Mouse (Mus musculus): ENCODE results near the gene Slc28a1. TPM values are rescaled to one million over a fixed set of nuclear protein-coding genes. Genes with fewer than 3 reads are reported as not detected.
A peak's percentile ranks its signal among the peaks of the same experiment; 100 is the strongest.
"Not testable (repeated sequence)": the region's sequence is repeated elsewhere in the genome, so short reads cannot be mapped to it uniquely, and the experiment has no call there.

The Slc28a1 gene
- polyA plus RNA-seq, 1 experiment from 2014 or later, result 0.09 TPM

DNA sequence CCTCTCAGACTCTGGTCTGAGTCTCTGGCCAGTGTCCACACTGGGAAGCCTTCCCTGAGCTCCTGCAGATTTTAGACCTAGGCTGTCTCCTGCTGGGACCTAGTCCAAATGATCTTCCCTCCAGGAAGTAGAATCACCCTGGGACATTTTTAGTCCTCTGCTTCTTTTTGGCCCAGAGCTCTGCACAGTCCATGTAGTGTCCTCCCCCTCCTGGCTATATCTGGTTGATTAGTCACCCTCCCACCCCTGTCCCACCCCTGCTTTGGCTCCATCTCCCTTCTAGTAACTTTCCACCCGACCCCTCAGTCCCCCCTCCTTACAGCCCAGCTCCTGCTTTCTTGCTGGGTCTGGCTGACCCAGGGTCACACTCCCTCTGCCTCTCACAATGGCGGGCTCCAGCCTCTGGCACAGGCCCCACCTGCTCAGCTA, 18.3 kb downstream of the Slc28a1 start:
- H3K9me3 ChIP-seq, result no peaks in the 10 kb centered on the region
- no peak overlapping the region for H3K4me3 ChIP-seq
- H3K36me3 ChIP-seq, result no peaks in the 10 kb centered on the region
- WGBS, result 31% methylated on average over 2 of the region's 2 CpGs
- peaks cover 48% of the 10 kb centered on the region for H3K4me1 ChIP-seq
- peak overlapping the region; percentile 73 for H3K27ac ChIP-seq
- no peak for DNase-seq (ENCODE audit: low spot score)
- no peaks in the 10 kb centered on the region for H3K27me3 ChIP-seq (ENCODE audit: insufficient read depth, poor library complexity, severe bottlenecking)

GRCm38 (mm10) chr7:81133416-81133815, 18.8 kb downstream of the Slc28a1 start:
- no peaks in the 10 kb centered on the region for H3K36me3 ChIP-seq
- peaks cover 48% of the 10 kb centered on the region for H3K4me1 ChIP-seq
- DNase-seq (ENCODE audit: low spot score), result no peak
- H3K9me3 ChIP-seq, result no peaks in the 10 kb centered on the region
- WGBS, result 80% methylated on average over 6 of the region's 6 CpGs
- H3K4me3 ChIP-seq, result no peak overlapping the region
- H3K27me3 ChIP-seq (ENCODE audit: insufficient read depth, poor library complexity, severe bottlenecking), result no peaks in the 10 kb centered on the region
- peak overlapping the region; percentile 73 for H3K27ac ChIP-seq

- no peaks in the 10 kb centered on the region for H3K27me3 ChIP-seq (ENCODE audit: insufficient read depth, poor library complexity, severe bottlenecking)
- no peaks in the 10 kb centered on the region for H3K9me3 ChIP-seq
- peaks cover 47% of the 10 kb centered on the region for H3K4me1 ChIP-seq
- no peaks in the 10 kb centered on the region for H3K36me3 ChIP-seq
- DNase-seq (ENCODE audit: low spot score), result no peak
- WGBS, result 72% methylated on average over 2 of the region's 2 CpGs
- H3K4me3 ChIP-seq, result no peak overlapping the region; the same call in 1 of the 2 replicates
- peak overlapping the region; percentile 81; the same call in 1 of the 2 replicates for H3K27ac ChIP-seq
These were observed 19.3 kb downstream of the Slc28a1 start for GRCm38 (mm10) chr7:81133941-81134340.

GRCm38 (mm10) chr7:81134614-81135067, 20.0 kb downstream of the Slc28a1 start:
- 9% methylated on average over 9 of the region's 9 CpGs for WGBS
- H3K27me3 ChIP-seq (ENCODE audit: insufficient read depth, poor library complexity, severe bottlenecking), result no peaks in the 10 kb centered on the region
- peak overlapping the region; percentile 81 for H3K27ac ChIP-seq
- peak; percentile 90 for DNase-seq (ENCODE audit: low spot score)
- no peaks in the 10 kb centered on the region for H3K36me3 ChIP-seq
- H3K4me1 ChIP-seq, result peaks cover 40% of the 10 kb centered on the region
- H3K4me3 ChIP-seq, result peak overlapping the region; percentile 24
- H3K9me3 ChIP-seq, result no peaks in the 10 kb centered on the region

DNA sequence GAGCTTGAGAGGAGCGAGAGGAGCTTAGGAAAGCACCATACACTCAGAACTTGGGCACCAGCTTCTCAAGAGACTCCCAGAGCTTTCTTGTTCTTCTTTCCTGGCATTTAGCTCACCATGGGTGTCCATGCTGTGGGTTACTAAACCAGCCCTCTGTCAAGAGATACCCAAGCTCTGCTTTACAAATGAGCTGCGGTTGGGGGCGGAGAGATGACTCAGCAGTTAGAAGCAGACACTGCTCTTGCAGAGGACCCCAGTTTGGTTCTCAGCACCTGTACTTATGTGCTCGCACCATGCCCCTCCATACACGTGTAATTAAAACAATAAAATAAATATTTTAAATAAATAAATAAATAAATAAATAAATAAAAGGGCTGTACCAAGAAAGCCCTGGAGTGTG, 22.7 kb downstream of the Slc28a1 start:
- DNase-seq (ENCODE audit: low spot score), result no peak
- 83% methylated on average over 5 of the region's 5 CpGs for WGBS
- Histone ChIP-seq H3K36me3 (no peaks in the 10 kb centered on the region), H3K9me3 (no peaks in the 10 kb centered on the region), H3K27ac (no peak overlapping the region), H3K4me1 (peaks cover 31% of the 10 kb centered on the region), H3K4me3 (no peak overlapping the region), H3K27me3 (ENCODE audit: insufficient read depth, poor library complexity, severe bottlenecking) (no peaks in the 10 kb centered on the region)

DNA sequence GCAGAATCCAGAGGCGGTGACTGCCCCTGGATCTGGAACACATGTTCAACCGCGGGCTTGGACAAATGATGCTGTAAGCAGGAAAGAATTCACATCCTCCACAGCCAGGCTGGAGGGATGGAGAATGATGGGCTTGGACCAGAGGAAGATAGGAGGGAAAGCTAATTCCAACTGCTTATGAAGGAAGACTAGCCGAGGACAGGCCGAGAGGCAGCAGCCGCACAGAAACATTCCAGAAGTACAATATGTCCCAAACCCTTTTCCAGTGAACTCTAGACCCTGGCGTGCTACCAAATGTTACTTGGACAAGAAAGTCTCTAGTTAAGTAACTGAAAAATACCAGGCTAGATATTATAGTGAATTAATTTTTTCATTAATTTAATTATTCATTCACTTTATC, 24.5 kb downstream of the Slc28a1 start:
- H3K4me3 ChIP-seq, result no peak overlapping the region
- no peak for DNase-seq (ENCODE audit: low spot score)
- peaks cover 13% of the 10 kb centered on the region for H3K4me1 ChIP-seq
- 75% methylated on average over 7 of the region's 7 CpGs for WGBS
- H3K27ac ChIP-seq, result no peak overlapping the region
- H3K9me3 ChIP-seq, result no peaks in the 10 kb centered on the region
- H3K27me3 ChIP-seq (ENCODE audit: insufficient read depth, poor library complexity, severe bottlenecking), result no peaks in the 10 kb centered on the region
- no peaks in the 10 kb centered on the region for H3K36me3 ChIP-seq

DNA sequence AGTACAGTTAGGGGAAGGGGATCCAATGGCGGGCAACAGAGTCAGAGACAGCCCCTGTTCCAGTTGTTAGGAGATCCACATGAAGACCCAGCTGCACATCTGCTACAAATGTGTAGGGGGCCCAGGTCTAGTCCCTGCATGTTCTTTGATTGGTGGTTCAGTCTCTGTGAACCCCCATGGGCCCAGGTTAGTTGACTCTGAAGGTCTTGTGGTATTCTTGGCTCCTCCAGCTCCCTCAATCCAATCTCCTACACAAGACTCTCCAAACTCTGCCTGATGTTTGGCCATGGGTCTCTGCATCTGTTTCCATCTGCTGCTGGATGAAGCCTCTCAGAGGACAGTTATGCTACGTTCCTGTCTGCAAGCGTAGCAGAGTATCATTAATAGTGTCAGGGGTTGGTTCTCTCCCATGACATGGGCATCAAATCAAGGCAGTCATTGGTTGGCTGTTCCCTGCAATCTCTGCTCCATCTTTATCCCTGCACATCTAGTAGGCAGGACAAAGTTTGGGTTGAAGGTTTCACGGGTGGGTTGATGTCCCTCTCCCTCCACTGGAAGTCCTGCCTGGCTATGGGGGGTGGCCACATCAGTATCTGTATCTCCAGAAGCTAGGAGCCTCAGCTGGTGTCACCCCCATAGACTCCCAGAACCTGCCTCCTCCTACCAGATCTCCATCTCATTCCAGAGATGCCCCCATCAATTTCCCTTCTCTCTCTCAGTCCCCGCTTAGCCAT, 25.2 kb downstream of the Slc28a1 start:
- Histone ChIP-seq H3K4me3 (no peak overlapping the region), H3K27me3 (ENCODE audit: insufficient read depth, poor library complexity, severe bottlenecking) (no peaks in the 10 kb centered on the region), H3K9me3 (no peaks in the 10 kb centered on the region), H3K4me1 (peaks cover 6% of the 10 kb centered on the region), H3K36me3 (no peaks in the 10 kb centered on the region), H3K27ac (no peak overlapping the region)
- no peak for DNase-seq (ENCODE audit: low spot score)
- 81% methylated on average over 5 of the region's 5 CpGs for WGBS

DNA sequence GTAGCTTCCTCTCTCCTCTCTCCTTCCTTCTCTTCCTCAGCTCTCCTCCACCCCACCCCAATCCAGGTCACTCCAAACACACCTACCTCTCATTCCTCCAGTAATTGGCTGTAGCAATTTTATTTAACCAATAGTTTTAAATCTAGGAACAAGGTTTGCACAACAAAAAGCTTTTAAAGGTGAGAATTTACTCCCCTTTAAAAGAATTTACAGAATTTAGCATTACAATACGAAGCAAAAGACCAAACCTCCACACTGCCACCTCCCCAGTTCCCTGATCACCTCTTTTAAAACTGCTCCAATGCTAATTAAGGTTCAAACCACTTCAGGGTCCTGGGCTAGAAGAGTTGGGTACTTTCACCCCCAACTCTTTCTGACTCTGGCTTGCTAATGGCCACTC, 26.9 kb downstream of the Slc28a1 start:
- Histone ChIP-seq H3K27me3 (ENCODE audit: insufficient read depth, poor library complexity, severe bottlenecking) (no peaks in the 10 kb centered on the region), H3K4me3 (no peak overlapping the region), H3K27ac (no peak overlapping the region), H3K9me3 (no peaks in the 10 kb centered on the region), H3K4me1 (no peaks in the 10 kb centered on the region), H3K36me3 (no peaks in the 10 kb centered on the region)
- DNase-seq (ENCODE audit: low spot score), result no peak
- WGBS, result 75% methylated on average over 1 of the region's 1 CpGs

GRCm38 (mm10) chr7:81143056-81143455, 28.5 kb downstream of the Slc28a1 start:
- not testable (repeated sequence) for H3K27ac ChIP-seq; DNase-seq (ENCODE audit: low spot score); H3K9me3 ChIP-seq; H3K36me3 ChIP-seq; H3K4me1 ChIP-seq; H3K4me3 ChIP-seq; H3K27me3 ChIP-seq (ENCODE audit: insufficient read depth, poor library complexity, severe bottlenecking)
- WGBS, result 79% methylated on average over 4 of the region's 4 CpGs

DNA sequence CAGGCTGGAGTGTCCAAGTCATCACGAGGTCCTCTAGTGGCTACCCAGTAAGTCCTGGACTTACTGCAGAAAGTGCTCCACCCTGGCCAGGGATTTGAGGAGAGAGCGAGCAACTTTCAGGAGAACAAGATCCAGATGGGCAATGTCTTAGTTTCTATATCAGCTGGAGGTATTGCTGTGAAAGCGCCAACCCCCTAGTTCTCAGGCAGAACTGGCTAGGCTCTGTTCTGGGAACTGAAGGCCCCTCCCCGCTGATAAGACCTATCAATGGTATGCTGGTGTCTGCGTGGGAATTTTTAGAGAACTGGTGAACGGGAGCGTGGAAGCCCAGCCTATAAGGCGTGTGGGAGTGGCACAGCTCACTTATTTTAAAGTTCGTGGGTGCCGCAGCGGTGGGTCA, 35.2 kb downstream of the Slc28a1 start:
- 0 out of 2 replicates have a peak, but pooled peaks cover 4% of the 10 kb centered on the region for H3K36me3 ChIP-seq
- DNase-seq (ENCODE audit: low spot score), result peak; percentile 88
- 0 out of 2 replicates have a peak, but pooled peaks cover 3% of the 10 kb centered on the region for H3K9me3 ChIP-seq
- 47% methylated on average over 11 of the region's 11 CpGs for WGBS
- H3K4me3 ChIP-seq, result no peak overlapping the region
- peak overlapping the region; percentile 31; the same call in 1 of the 2 replicates for H3K27ac ChIP-seq
- no peaks in the 10 kb centered on the region for H3K27me3 ChIP-seq (ENCODE audit: insufficient read depth, poor library complexity, severe bottlenecking)
- H3K4me1 ChIP-seq, result peaks cover 8% of the 10 kb centered on the region

- WGBS, result 95% methylated on average over 8 of the region's 8 CpGs
These were observed 36.6 kb downstream of the Slc28a1 start for GRCm38 (mm10) chr7:81151216-81151615.

GRCm38 (mm10) chr7:81152306-81152705, 37.7 kb downstream of the Slc28a1 start:
- H3K27ac ChIP-seq, result no peak overlapping the region
- H3K9me3 ChIP-seq, result 0 out of 2 replicates have a peak, but pooled peaks cover 3% of the 10 kb centered on the region
- 0 out of 2 replicates have a peak, but pooled peaks cover 4% of the 10 kb centered on the region for H3K36me3 ChIP-seq
- DNase-seq (ENCODE audit: low spot score), result no peak
- H3K4me1 ChIP-seq, result peaks cover 12% of the 10 kb centered on the region
- H3K4me3 ChIP-seq, result no peak overlapping the region
- 91% methylated on average over 10 of the region's 10 CpGs for WGBS
- no peaks in the 10 kb centered on the region for H3K27me3 ChIP-seq (ENCODE audit: insufficient read depth, poor library complexity, severe bottlenecking)

More at GRCm38 (mm10) chr7:81151216-81151615, 36.6 kb downstream of the Slc28a1 start:
- Histone ChIP-seq H3K4me1 (peaks cover 12% of the 10 kb centered on the region), H3K27ac (no peak overlapping the region), H3K9me3 (0 out of 2 replicates have a peak, but pooled peaks cover 3% of the 10 kb centered on the region), H3K27me3 (ENCODE audit: insufficient read depth, poor library complexity, severe bottlenecking) (no peaks in the 10 kb centered on the region), H3K36me3 (0 out of 2 replicates have a peak, but pooled peaks cover 4% of the 10 kb centered on the region), H3K4me3 (no peak overlapping the region)
- DNase-seq (ENCODE audit: low spot score), result no peak

DNA sequence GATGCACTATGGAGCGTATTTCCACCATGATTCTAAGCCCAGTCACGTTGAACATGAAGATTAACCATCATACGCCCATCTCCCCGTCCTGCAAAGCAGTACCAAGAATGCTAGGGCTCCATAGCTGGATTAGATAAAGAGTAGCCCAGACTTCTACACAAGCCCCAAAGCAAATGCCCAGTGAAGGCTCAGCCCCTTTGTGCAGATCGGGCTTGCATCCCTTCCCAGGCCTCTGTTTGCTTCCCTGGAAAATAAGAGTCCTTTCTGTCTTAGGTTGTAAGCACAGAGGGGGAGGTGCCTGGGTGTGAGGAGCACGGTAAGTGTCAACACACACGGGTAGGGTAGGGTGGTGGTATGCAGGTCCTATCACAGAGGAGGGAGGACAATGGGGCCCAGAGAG, 38.2 kb downstream of the Slc28a1 start:
- H3K27ac ChIP-seq, result 0 out of 2 replicates have a peak overlapping the region, but pooled peaks have one; percentile 32
- H3K4me3 ChIP-seq, result no peak overlapping the region
- H3K9me3 ChIP-seq, result 0 out of 2 replicates have a peak, but pooled peaks cover 3% of the 10 kb centered on the region
- WGBS, result 71% methylated on average over 7 of the region's 7 CpGs
- 0 out of 2 replicates have a peak, but pooled peaks cover 4% of the 10 kb centered on the region for H3K36me3 ChIP-seq
- peaks cover 16% of the 10 kb centered on the region for H3K4me1 ChIP-seq
- H3K27me3 ChIP-seq (ENCODE audit: insufficient read depth, poor library complexity, severe bottlenecking), result no peaks in the 10 kb centered on the region
- DNase-seq (ENCODE audit: low spot score), result no peak

Data from heart, embryonic 10.5 days (tissue).